Comparison of ENCODE assay signal across 9 mouse cellular contexts in genomic region chr15:81416763-81417310, GRCm38 (mm10). TPM values are rescaled to one million over a fixed set of nuclear protein-coding genes. Genes with fewer than 3 reads are reported as not detected.
DNase-seq lines count a peak whose midpoint lies in the region; ATAC-seq and TF ChIP-seq lines count a peak whose summit lies in the region.
"Not testable (repeated sequence)": the region's sequence is repeated elsewhere in the genome, so short reads cannot be mapped to it uniquely, and the experiment has no call there.
"Had no signal": no experiment of that assay in that cellular context is flagged by ENCODE, and none has a peak within 500 bp of the region (broad histone marks: within the 10 kb centered on the region; RNA-seq: fewer than 3 reads in every experiment).

No protein-coding gene starts in this region.

- TF ChIP-seq POLR2A in MEL (IDR thresholded peaks at IDR 0.05; ENCODE audit: control insufficient read depth in 1 of 2, insufficient read depth in 1 of 2, low read depth in 1 of 2, low read length in 2 of 2, poor library complexity in 1 of 2): peak in 1 of 2 experiments; percentile 28; a peak in 1 of 4 replicates

- TF ChIP-seq CTCF in MEL (IDR thresholded peaks at IDR 0.05 in 2 of 3, conservative IDR thresholded peaks at IDR 0.05 in 1 of 3; ENCODE audit: control insufficient read depth in 1 of 3, insufficient read depth in 1 of 3, low read depth in 2 of 3, low read length in 3 of 3, poor library complexity in 1 of 3, severe bottlenecking in 1 of 3); hindbrain, postnatal 0 days (IDR thresholded peaks at IDR 0.05; ENCODE audit: low read depth): not testable (repeated sequence)

- peak; percentile 76 for DNase-seq in MEL (ENCODE audit: low read depth, low spot score)
- peak; percentile 86 for DNase-seq in embryonic facial prominence, embryonic 10.5 days (ENCODE audit: low spot score)
- peak; percentile 31 for DNase-seq in hindbrain, postnatal 0 days (ENCODE audit: low spot score)
- peak; percentile 30 for DNase-seq in retina, embryonic 14.5 days (ENCODE audit: low spot score)
- peak; percentile 54 for DNase-seq in thymus, postnatal 14 days

- not testable (repeated sequence) for H3K36me3 ChIP-seq in MEL (ENCODE audit: control insufficient read depth in 1 of 2, insufficient read depth in 2 of 2, low read length in 2 of 2); hindbrain, postnatal 0 days (ENCODE audit: insufficient read depth, low read length); limb, embryonic 13.5 days
- H3K36me3 ChIP-seq in embryonic facial prominence, embryonic 10.5 days (replicated peaks): peaks cover 11% of the 10 kb centered on the region

- not testable (repeated sequence) for H3K4me1 ChIP-seq in MEL (ENCODE audit: control insufficient read depth in 1 of 2, insufficient read depth in 2 of 2, low read length in 2 of 2); hindbrain, postnatal 0 days (ENCODE audit: insufficient read depth, low read length); limb, embryonic 13.5 days
- H3K4me1 ChIP-seq in embryonic facial prominence, embryonic 10.5 days: peaks cover 13% of the 10 kb centered on the region

- not testable (repeated sequence) for H3K79me2 ChIP-seq in MEL (ENCODE audit: control insufficient read depth, insufficient read depth, low read length, poor library complexity)

- TF ChIP-seq EP300 in MEL (IDR thresholded peaks at IDR 0.05; ENCODE audit: low read depth in 1 of 2, low read length in 2 of 2): not testable (repeated sequence)

- H3K27ac ChIP-seq in MEL (ENCODE audit: control insufficient read depth, low read depth, low read length); hindbrain, postnatal 0 days: not testable (repeated sequence)
- peak overlapping the region; percentile 68 for H3K27ac ChIP-seq in embryonic facial prominence, embryonic 10.5 days (replicated peaks)
- H3K27ac ChIP-seq in limb, embryonic 13.5 days: peak overlapping the region; percentile 22; the same call in 1 of the 2 replicates

- peak overlapping the region; percentile 11 to 46; a peak in 3 of 4 replicates for H3K4me3 ChIP-seq in MEL (ENCODE audit: control insufficient read depth in 1 of 2, insufficient read depth in 1 of 2, low read depth in 2 of 2, low read length in 2 of 2)
- peak overlapping the region; percentile 44 for H3K4me3 ChIP-seq in embryonic facial prominence, embryonic 10.5 days
- peak overlapping the region; percentile 23 for H3K4me3 ChIP-seq in hindbrain, postnatal 0 days (ENCODE audit: low read length)
- H3K4me3 ChIP-seq in limb, embryonic 13.5 days: peak overlapping the region; percentile 36

- not testable (repeated sequence) for H3K9me3 ChIP-seq in MEL (replicated peaks; ENCODE audit: insufficient read depth, low read length); embryonic facial prominence, embryonic 10.5 days; hindbrain, postnatal 0 days (ENCODE audit: low read length); limb, embryonic 13.5 days

- peak overlapping the region; percentile 44; the same call in 1 of the 2 replicates for H3K4me2 ChIP-seq in hindbrain, postnatal 0 days (ENCODE audit: low read depth, low read length)
- H3K4me2 ChIP-seq in limb, embryonic 13.5 days (replicated peaks): peak overlapping the region; percentile 62

- WGBS in embryonic facial prominence, embryonic 10.5 days: 10% methylated on average over 22 of the region's 22 CpGs
- WGBS in hindbrain, postnatal 0 days: 12% methylated on average over 22 of the region's 22 CpGs
- WGBS in limb, embryonic 13.5 days: 6% methylated on average over 22 of the region's 22 CpGs

- H3K27me3 ChIP-seq in MEL (ENCODE audit: control insufficient read depth in 1 of 2, insufficient read depth in 2 of 2, low read length in 2 of 2); embryonic facial prominence, embryonic 10.5 days (replicated peaks; ENCODE audit: low read depth, poor library complexity, severe bottlenecking); hindbrain, postnatal 0 days (ENCODE audit: insufficient read depth, low read length); limb, embryonic 13.5 days: not testable (repeated sequence)

- H3K9ac ChIP-seq in MEL (ENCODE audit: control insufficient read depth, low read depth, low read length, poor library complexity, severe bottlenecking): peak overlapping the region; percentile 30
- 0 out of 2 replicates have a peak overlapping the region, but pooled peaks have one; percentile 0 for H3K9ac ChIP-seq in hindbrain, postnatal 0 days (replicated peaks; ENCODE audit: low read length)
- H3K9ac ChIP-seq in limb, embryonic 13.5 days: peak overlapping the region; percentile 60

- peak; percentile 85 for ATAC-seq in granulocyte monocyte progenitor cell, adult 5-6 weeks (replicated peaks; ENCODE audit: poor library complexity, severe bottlenecking)
- ATAC-seq in hindbrain, postnatal 0 days: peak; percentile 62
- peak; percentile 88 for ATAC-seq in limb, embryonic 13.5 days (ENCODE audit: low FRiP score, low read depth)
- ATAC-seq in megakaryocyte-erythroid progenitor cell, adult 5-6 weeks (replicated peaks; ENCODE audit: low FRiP score, low TSS enrichment, poor library complexity, severe bottlenecking): peak; percentile 79

- TF ChIP-seq RAD21 in MEL (IDR thresholded peaks at IDR 0.05; ENCODE audit: low read depth, low read length): not testable (repeated sequence)

RNA-seq across cellular contexts. Expression of gene Dnajb7, which starts 8.7 kb away (rescaled TPM):
- total RNA-seq in MEL (2012; rRNA removed): not detected in 2 replicates
- polyA plus RNA-seq in MEL (2012; ENCODE audit: insufficient read depth in 1 of 2, insufficient read length in 2 of 2, low read depth in 1 of 2, low replicate concordance in 2 of 2, missing spikeins in 1 of 2): under 1 TPM in 1 of 2 experiments, not detected in 1; 0.17 TPM
- 3.0 and 3.1 TPM in 2 replicates for polyA plus RNA-seq in embryonic facial prominence, embryonic 10.5 days (2016; fragmentation: Nextera tagmentation; extraction: Ambion mirVana)
- not detected in 2 replicates for total RNA-seq in granulocyte monocyte progenitor cell, adult 5-6 weeks (2014; fragmentation: Nextera tagmentation)
- total RNA-seq in granulocyte monocyte progenitor cell, adult 5-6 weeks (2017): not detected in 2 replicates
- not detected in 2 replicates for total RNA-seq in hindbrain, postnatal 0 days (2014; rRNA removed)
- polyA plus RNA-seq in hindbrain, postnatal 0 days (2015; fragmentation: Nextera tagmentation; extraction: Ambion mirVana): 0.43 and 0.44 TPM in 2 replicates
- polyA plus RNA-seq in limb, embryonic 13.5 days (2015; fragmentation: Nextera tagmentation; extraction: Ambion mirVana): 2.5 and 2.9 TPM in 2 replicates
- not detected in 2 replicates for total RNA-seq in megakaryocyte-erythroid progenitor cell, adult 5-6 weeks (2014; fragmentation: Nextera tagmentation)
- total RNA-seq in megakaryocyte-erythroid progenitor cell, adult 5-6 weeks (2017): 0.34 TPM in 1 of 2 replicates, not detected in the other
- total RNA-seq: left cerebral cortex, adult 18-20 months had no signal

RNA-seq across cellular contexts. Expression of gene Xpnpep3, which starts 16.9 kb away (rescaled TPM):
- 10.0 and 10.2 TPM in 2 replicates for total RNA-seq in MEL (2012; rRNA removed)
- 10 to 100 TPM; 13.1 to 88.4 TPM for polyA plus RNA-seq in MEL (2012; ENCODE audit: insufficient read depth in 1 of 2, insufficient read length in 2 of 2, low read depth in 1 of 2, low replicate concordance in 2 of 2, missing spikeins in 1 of 2)
- polyA plus RNA-seq in embryonic facial prominence, embryonic 10.5 days (2016; fragmentation: Nextera tagmentation; extraction: Ambion mirVana): 13.6 and 14.4 TPM in 2 replicates
- 14.8 and 17.3 TPM in 2 replicates for total RNA-seq in granulocyte monocyte progenitor cell, adult 5-6 weeks (2014; fragmentation: Nextera tagmentation)
- total RNA-seq in granulocyte monocyte progenitor cell, adult 5-6 weeks (2017): 17.1 and 22.4 TPM in 2 replicates
- total RNA-seq in hindbrain, postnatal 0 days (2014; rRNA removed): 7.7 and 12.7 TPM in 2 replicates
- 6.5 and 6.7 TPM in 2 replicates for polyA plus RNA-seq in hindbrain, postnatal 0 days (2015; fragmentation: Nextera tagmentation; extraction: Ambion mirVana)
- 12.2 and 12.6 TPM in 2 replicates for polyA plus RNA-seq in limb, embryonic 13.5 days (2015; fragmentation: Nextera tagmentation; extraction: Ambion mirVana)
- total RNA-seq in megakaryocyte-erythroid progenitor cell, adult 5-6 weeks (2014; fragmentation: Nextera tagmentation): 14.0 and 17.8 TPM in 2 replicates
- total RNA-seq in megakaryocyte-erythroid progenitor cell, adult 5-6 weeks (2017): 24.9 and 26.2 TPM in 2 replicates

RNA-seq across cellular contexts. Expression of gene St13, which starts 17.0 kb away (rescaled TPM):
- total RNA-seq in MEL (2012; rRNA removed): 187 and 191 TPM in 2 replicates
- polyA plus RNA-seq in MEL (2012; ENCODE audit: insufficient read depth in 1 of 2, insufficient read length in 2 of 2, low read depth in 1 of 2, low replicate concordance in 2 of 2, missing spikeins in 1 of 2): 100 to 1,000 TPM in 1 of 2 experiments, not detected in 1; 423 TPM
- polyA plus RNA-seq in embryonic facial prominence, embryonic 10.5 days (2016; fragmentation: Nextera tagmentation; extraction: Ambion mirVana): 231 and 233 TPM in 2 replicates
- total RNA-seq in granulocyte monocyte progenitor cell, adult 5-6 weeks (2014; fragmentation: Nextera tagmentation): 134 and 171 TPM in 2 replicates
- total RNA-seq in granulocyte monocyte progenitor cell, adult 5-6 weeks (2017): 292 and 310 TPM in 2 replicates
- 83.8 and 87.8 TPM in 2 replicates for total RNA-seq in hindbrain, postnatal 0 days (2014; rRNA removed)
- polyA plus RNA-seq in hindbrain, postnatal 0 days (2015; fragmentation: Nextera tagmentation; extraction: Ambion mirVana): 209 and 221 TPM in 2 replicates
- 185 and 189 TPM in 2 replicates for polyA plus RNA-seq in limb, embryonic 13.5 days (2015; fragmentation: Nextera tagmentation; extraction: Ambion mirVana)
- 175 and 195 TPM in 2 replicates for total RNA-seq in megakaryocyte-erythroid progenitor cell, adult 5-6 weeks (2014; fragmentation: Nextera tagmentation)
- 481 and 514 TPM in 2 replicates for total RNA-seq in megakaryocyte-erythroid progenitor cell, adult 5-6 weeks (2017)

RNA-seq across cellular contexts. Expression of gene Rbx1, which starts 49.3 kb away (rescaled TPM):
- 307 and 316 TPM in 2 replicates for total RNA-seq in MEL (2012; rRNA removed)
- polyA plus RNA-seq in MEL (2012; ENCODE audit: insufficient read depth in 1 of 2, insufficient read length in 2 of 2, low read depth in 1 of 2, low replicate concordance in 2 of 2, missing spikeins in 1 of 2): 100 to 1,000 TPM; 228 to 778 TPM
- polyA plus RNA-seq in embryonic facial prominence, embryonic 10.5 days (2016; fragmentation: Nextera tagmentation; extraction: Ambion mirVana): 622 and 633 TPM in 2 replicates
- total RNA-seq in granulocyte monocyte progenitor cell, adult 5-6 weeks (2014; fragmentation: Nextera tagmentation): 251 and 317 TPM in 2 replicates
- 170 and 241 TPM in 2 replicates for total RNA-seq in granulocyte monocyte progenitor cell, adult 5-6 weeks (2017)
- 122 and 127 TPM in 2 replicates for total RNA-seq in hindbrain, postnatal 0 days (2014; rRNA removed)
- polyA plus RNA-seq in hindbrain, postnatal 0 days (2015; fragmentation: Nextera tagmentation; extraction: Ambion mirVana): 446 and 451 TPM in 2 replicates
- 491 and 554 TPM in 2 replicates for polyA plus RNA-seq in limb, embryonic 13.5 days (2015; fragmentation: Nextera tagmentation; extraction: Ambion mirVana)
- 220 and 236 TPM in 2 replicates for total RNA-seq in megakaryocyte-erythroid progenitor cell, adult 5-6 weeks (2014; fragmentation: Nextera tagmentation)
- total RNA-seq in megakaryocyte-erythroid progenitor cell, adult 5-6 weeks (2017): 168 and 201 TPM in 2 replicates

RNA-seq across cellular contexts. Expression of gene Slc25a17, which starts 56.2 kb away (rescaled TPM):
- 39.8 and 40.6 TPM in 2 replicates for total RNA-seq in MEL (2012; rRNA removed)
- 10 to 100 TPM in 1 of 2 experiments, not detected in 1; 64.1 TPM for polyA plus RNA-seq in MEL (2012; ENCODE audit: insufficient read depth in 1 of 2, insufficient read length in 2 of 2, low read depth in 1 of 2, low replicate concordance in 2 of 2, missing spikeins in 1 of 2)
- 83.0 and 94.0 TPM in 2 replicates for polyA plus RNA-seq in embryonic facial prominence, embryonic 10.5 days (2016; fragmentation: Nextera tagmentation; extraction: Ambion mirVana)
- total RNA-seq in granulocyte monocyte progenitor cell, adult 5-6 weeks (2014; fragmentation: Nextera tagmentation): 66.2 and 71.3 TPM in 2 replicates
- 69.2 and 87.4 TPM in 2 replicates for total RNA-seq in granulocyte monocyte progenitor cell, adult 5-6 weeks (2017)
- total RNA-seq in hindbrain, postnatal 0 days (2014; rRNA removed): 57.9 and 66.3 TPM in 2 replicates
- 110 and 113 TPM in 2 replicates for polyA plus RNA-seq in hindbrain, postnatal 0 days (2015; fragmentation: Nextera tagmentation; extraction: Ambion mirVana)
- 117 and 119 TPM in 2 replicates for polyA plus RNA-seq in limb, embryonic 13.5 days (2015; fragmentation: Nextera tagmentation; extraction: Ambion mirVana)
- 54.3 and 76.2 TPM in 2 replicates for total RNA-seq in megakaryocyte-erythroid progenitor cell, adult 5-6 weeks (2014; fragmentation: Nextera tagmentation)
- 89.4 and 90.9 TPM in 2 replicates for total RNA-seq in megakaryocyte-erythroid progenitor cell, adult 5-6 weeks (2017)

Comparison
In these comparisons a context has a peak if more than half of its experiments do, and no peak if none do; other contexts are left out.
1. DNase-seq: peak in every context shown above with its lines; median percentile 86 in embryonic facial prominence, embryonic 10.5 days; 76 in MEL; 54 in thymus, postnatal 14 days; 31 in hindbrain, postnatal 0 days; 30 in retina, embryonic 14.5 days.
2. H3K9ac ChIP-seq: peak in every context shown above with its lines; median percentile 60 in limb, embryonic 13.5 days; 30 in MEL; 0 in hindbrain, postnatal 0 days.